Mouse (Mus musculus): Measurements from ENCODE around the gene Zfp763.

DNA sequence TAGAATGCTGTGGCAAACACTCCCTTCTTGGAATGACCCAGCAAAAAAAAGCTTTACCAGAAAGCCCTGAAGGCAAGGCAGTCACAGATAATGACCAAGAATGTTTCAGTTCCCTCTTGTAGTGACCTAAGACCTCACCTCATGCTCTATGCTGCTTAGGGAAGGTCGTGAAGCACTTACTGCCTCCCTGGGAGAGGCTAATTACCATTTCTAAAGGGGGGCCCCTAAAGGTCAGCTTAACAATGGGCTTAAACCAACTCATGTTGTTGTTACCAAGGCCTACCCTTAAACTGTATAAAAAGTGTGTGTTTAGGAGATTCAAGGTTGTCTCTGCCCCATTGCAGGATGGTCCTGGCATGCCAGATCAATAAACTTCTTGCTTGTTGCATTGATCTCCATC, 29.8 kb upstream of the Zfp763 start:
- no peak for TF ChIP-seq CHD2 (IDR thresholded peaks at IDR 0.05; ENCODE audit: low read length)
- TF ChIP-seq POLR2A (IDR thresholded peaks at IDR 0.05; ENCODE audit: low read depth, low read length), result no peak
- no peak for TF ChIP-seq ZC3H11A (IDR thresholded peaks at IDR 0.05; ENCODE audit: low read depth, low read length)
- no peak for TF ChIP-seq TBP (conservative IDR thresholded peaks at IDR 0.05; ENCODE audit: low read depth, low read length)
- TF ChIP-seq CTCF (conservative IDR thresholded peaks at IDR 0.05 in 1 of 2, IDR thresholded peaks at IDR 0.05 in 1 of 2; ENCODE audit: low read depth in 2 of 2, low read length in 2 of 2), result no peak
- TF ChIP-seq ZNF384 (IDR thresholded peaks at IDR 0.05; ENCODE audit: low read depth, low read length), result no peak
- TF ChIP-seq JUND (conservative IDR thresholded peaks at IDR 0.05; ENCODE audit: low read depth, low read length), result no peak
- TF ChIP-seq USF1 (IDR thresholded peaks at IDR 0.05; ENCODE audit: low read depth, low read length), result no peak
- TF ChIP-seq SMC3 (IDR thresholded peaks at IDR 0.05; ENCODE audit: low read depth, low read length), result no peak

Data from CH12.LX (cell line).